Mouse (Mus musculus): ENCODE data around the gene Sned1. TPM values are rescaled to one million over a fixed set of nuclear protein-coding genes. Genes with fewer than 3 reads are reported as not detected.
"Not testable (repeated sequence)": the region's sequence is repeated elsewhere in the genome, so short reads cannot be mapped to it uniquely, and the experiment has no call there.

The Sned1 gene
- total RNA-seq, 4 experiments from 2014 or later, result 5.7 to 12.3 (median 7.2) TPM

GRCm38 (mm10) chr1:93227976-93228365, 7.7 kb upstream of the Sned1 start:
- DNase-seq (ENCODE audit: low spot score), result no peak

GRCm38 (mm10) chr1:93229221-93229620, 6.4 kb upstream of the Sned1 start:
- DNase-seq (ENCODE audit: low spot score), result no peak

GRCm38 (mm10) chr1:93229626-93230025, 6.0 kb upstream of the Sned1 start:
- DNase-seq (ENCODE audit: low spot score), result no peak

GRCm38 (mm10) chr1:93236545-93236924, 894 bp downstream of the Sned1 start:
- no peak for DNase-seq (ENCODE audit: low spot score)

GRCm38 (mm10) chr1:93237676-93238075, 2.0 kb downstream of the Sned1 start:
- DNase-seq (ENCODE audit: low spot score), result no peak

- no peak for DNase-seq (ENCODE audit: low spot score)
Observed at GRCm38 (mm10) chr1:93238201-93238600, 2.6 kb downstream of the Sned1 start.

GRCm38 (mm10) chr1:93245936-93246335, 10.3 kb downstream of the Sned1 start:
- DNase-seq (ENCODE audit: low spot score), result no peak

- no peak for DNase-seq (ENCODE audit: low spot score)
Observed at GRCm38 (mm10) chr1:93252586-93252985, 16.9 kb downstream of the Sned1 start.

GRCm38 (mm10) chr1:93255761-93256160, 20.1 kb downstream of the Sned1 start:
- no peak for DNase-seq (ENCODE audit: low spot score)

- no peak for DNase-seq (ENCODE audit: low spot score)
Observed at GRCm38 (mm10) chr1:93257560-93257959, 21.9 kb downstream of the Sned1 start.

GRCm38 (mm10) chr1:93267207-93267606, 31.6 kb downstream of the Sned1 start:
- peak; percentile 7 for DNase-seq (ENCODE audit: low spot score)

GRCm38 (mm10) chr1:93268246-93268645, 32.6 kb downstream of the Sned1 start:
- DNase-seq (ENCODE audit: low spot score), result no peak

- no peak for DNase-seq (ENCODE audit: low spot score)
Observed at GRCm38 (mm10) chr1:93270516-93271240, 35.0 kb downstream of the Sned1 start.

GRCm38 (mm10) chr1:93271751-93272150, 36.1 kb downstream of the Sned1 start:
- no peak for DNase-seq (ENCODE audit: low spot score)

GRCm38 (mm10) chr1:93272409-93272821, 36.8 kb downstream of the Sned1 start:
- no peak for DNase-seq (ENCODE audit: low spot score)

- no peak for DNase-seq (ENCODE audit: low spot score)
Observed at GRCm38 (mm10) chr1:93275561-93275960, 39.9 kb downstream of the Sned1 start.

- DNase-seq (ENCODE audit: low spot score), result no peak
Observed at GRCm38 (mm10) chr1:93277041-93277440, 41.4 kb downstream of the Sned1 start.

GRCm38 (mm10) chr1:93289678-93290214, 54.1 kb downstream of the Sned1 start:
- no peak for DNase-seq (ENCODE audit: low spot score)

GRCm38 (mm10) chr1:93290956-93291355, 55.3 kb downstream of the Sned1 start:
- DNase-seq (ENCODE audit: low spot score), result no peak

GRCm38 (mm10) chr1:93291591-93291990, 56.0 kb downstream of the Sned1 start:
- no peak for DNase-seq (ENCODE audit: low spot score)

GRCm38 (mm10) chr1:93292006-93292405, 56.4 kb downstream of the Sned1 start:
- no peak for DNase-seq (ENCODE audit: low spot score)

- not testable (repeated sequence) for DNase-seq (ENCODE audit: low spot score)
Observed at GRCm38 (mm10) chr1:93294491-93294890, 58.9 kb downstream of the Sned1 start.

GRCm38 (mm10) chr1:93299791-93300190, 64.2 kb downstream of the Sned1 start:
- no peak for DNase-seq (ENCODE audit: low spot score)

- DNase-seq (ENCODE audit: low spot score), result peak; percentile 21
Observed at GRCm38 (mm10) chr1:93300578-93300977, 64.9 kb downstream of the Sned1 start.
